Comparison of ENCODE assay signal across 19 mouse cellular contexts in the genomic region with DNA sequence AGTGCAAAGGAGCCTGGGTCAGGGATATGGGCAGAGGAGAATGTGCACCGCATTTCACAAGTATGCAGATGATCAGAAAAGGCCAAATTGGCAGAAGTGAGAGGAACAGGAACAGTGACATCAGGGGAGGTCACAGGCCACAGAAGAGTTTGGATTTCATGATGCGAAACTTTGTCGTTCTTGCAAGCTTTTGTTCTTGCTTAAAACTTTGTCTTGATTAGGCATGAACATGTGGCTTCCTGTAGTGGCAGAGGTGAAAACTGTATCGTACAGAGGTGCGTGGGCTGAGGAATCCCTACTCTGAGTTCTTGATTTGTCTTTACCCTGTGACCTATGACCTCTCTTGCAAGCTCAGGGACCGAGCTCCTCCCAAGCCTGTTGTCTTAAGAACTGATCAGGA. TPM values are rescaled to one million over a fixed set of nuclear protein-coding genes. Genes with fewer than 3 reads are reported as not detected.
A peak's percentile ranks its signal among the peaks of the same experiment; 100 is the strongest.
DNase-seq lines count a peak whose midpoint lies in the region; ATAC-seq and TF ChIP-seq lines count a peak whose summit lies in the region.
"Had no signal": no experiment of that assay in that cellular context is flagged by ENCODE, and none has a peak within 500 bp of the region (broad histone marks: within the 10 kb centered on the region; RNA-seq: fewer than 3 reads in every experiment).

No protein-coding gene starts in this region.

- TF ChIP-seq POLR2A in thymus, adult 2 months (IDR thresholded peaks at IDR 0.05; ENCODE audit: control insufficient read depth, extremely low read depth, insufficient read depth, low read length, poor library complexity): no peak

- peak; percentile 90 for DNase-seq in heart, adult 11 months
- DNase-seq in heart, adult 9 months (ENCODE audit: low spot score in 2 of 2): no peak
- no peak for DNase-seq in thymus, adult 2 months
- no peak for DNase-seq in thymus, postnatal 14 days
- DNase-seq in left cerebral cortex, postnatal 25 days (ENCODE audit: low spot score in 2 of 2): no peak
- DNase-seq in urinary bladder, postnatal 10 days (ENCODE audit: low spot score): no peak
- DNase-seq: adrenal gland, postnatal 25 days; cerebellum, postnatal 25 days; thymus, postnatal 25 days had no signal

- no peak overlapping the region for H3K9ac ChIP-seq in midbrain, embryonic 15.5 days
- H3K9ac ChIP-seq: heart, embryonic 15.5 days; hindbrain, embryonic 12.5 days; intestine, embryonic 15.5 days; kidney, embryonic 15.5 days; limb, embryonic 15.5 days; lung, embryonic 15.5 days; midbrain, embryonic 13.5 days had no signal

- H3K27me3 ChIP-seq in thymus, adult 2 months (ENCODE audit: control insufficient read depth, insufficient read depth, low read length): no peaks in the 10 kb centered on the region
- no peaks in the 10 kb centered on the region for H3K27me3 ChIP-seq in midbrain, embryonic 15.5 days (replicated peaks)
- H3K27me3 ChIP-seq: heart, embryonic 15.5 days; hindbrain, embryonic 12.5 days; intestine, embryonic 15.5 days; kidney, embryonic 15.5 days; limb, embryonic 15.5 days; lung, embryonic 15.5 days; midbrain, embryonic 13.5 days had no signal

- peaks cover 46% of the 10 kb centered on the region for H3K4me1 ChIP-seq in thymus, adult 2 months (replicated peaks; ENCODE audit: control insufficient read depth, insufficient read depth, low read length)
- H3K4me1 ChIP-seq in midbrain, embryonic 15.5 days: 0 out of 2 replicates have a peak, but pooled peaks cover 6% of the 10 kb centered on the region
- H3K4me1 ChIP-seq: heart, embryonic 15.5 days; hindbrain, embryonic 12.5 days; intestine, embryonic 15.5 days; lung, embryonic 15.5 days had no signal

- ATAC-seq in megakaryocyte progenitor cell, adult 5-6 weeks (replicated peaks; ENCODE audit: poor library complexity): 0 out of 2 replicates have a peak, but pooled peaks have one; percentile 7
- no peak for ATAC-seq in midbrain, embryonic 15.5 days (replicated peaks)
- ATAC-seq: intestine, embryonic 15.5 days; midbrain, embryonic 13.5 days had no signal

- 79% methylated on average over 6 of the region's 6 CpGs for WGBS in thymus, adult 2 months
- WGBS in midbrain, embryonic 15.5 days: 84% methylated on average over 6 of the region's 6 CpGs

- no peaks in the 10 kb centered on the region for H3K9me3 ChIP-seq in midbrain, embryonic 15.5 days
- H3K9me3 ChIP-seq: heart, embryonic 15.5 days; hindbrain, embryonic 12.5 days; intestine, embryonic 15.5 days; kidney, embryonic 15.5 days; limb, embryonic 15.5 days; lung, embryonic 15.5 days; midbrain, embryonic 13.5 days had no signal

- no peak for TF ChIP-seq CTCF in thymus, adult 2 months (IDR thresholded peaks at IDR 0.05; ENCODE audit: borderline replicate concordance, control insufficient read depth, extremely low read depth, insufficient read depth, low read length, poor library complexity)

- intact Hi-C loops in left cerebral cortex, postnatal 25 days (cut with DNase I): no loop called here

- peak overlapping the region; percentile 24; the same call in 1 of the 2 replicates for H3K27ac ChIP-seq in thymus, adult 2 months (ENCODE audit: control insufficient read depth, insufficient read depth, low read length)
- no peak overlapping the region for H3K27ac ChIP-seq in midbrain, embryonic 15.5 days
- H3K27ac ChIP-seq: heart, embryonic 15.5 days; hindbrain, embryonic 12.5 days; intestine, embryonic 15.5 days; kidney, embryonic 15.5 days; limb, embryonic 15.5 days; lung, embryonic 15.5 days; midbrain, embryonic 13.5 days; stomach, postnatal 0 days had no signal

- no peak overlapping the region for H3K4me2 ChIP-seq in midbrain, embryonic 15.5 days
- H3K4me2 ChIP-seq: heart, embryonic 15.5 days; hindbrain, embryonic 12.5 days; intestine, embryonic 15.5 days; kidney, embryonic 15.5 days; limb, embryonic 15.5 days; lung, embryonic 15.5 days; midbrain, embryonic 13.5 days had no signal

- no peak overlapping the region for H3K4me3 ChIP-seq in thymus, adult 2 months (ENCODE audit: control insufficient read depth, insufficient read depth, low read length)
- H3K4me3 ChIP-seq in midbrain, embryonic 15.5 days: no peak overlapping the region
- H3K4me3 ChIP-seq: heart, embryonic 15.5 days; hindbrain, embryonic 12.5 days; intestine, embryonic 15.5 days; kidney, embryonic 15.5 days; limb, embryonic 15.5 days; lung, embryonic 15.5 days; midbrain, embryonic 13.5 days had no signal

- no peaks in the 10 kb centered on the region for H3K36me3 ChIP-seq in thymus, adult 2 months (ENCODE audit: control insufficient read depth, insufficient read depth, low read length)
- H3K36me3 ChIP-seq in midbrain, embryonic 15.5 days (replicated peaks): no peaks in the 10 kb centered on the region
- H3K36me3 ChIP-seq: heart, embryonic 15.5 days; hindbrain, embryonic 12.5 days; intestine, embryonic 15.5 days; kidney, embryonic 15.5 days; limb, embryonic 15.5 days; lung, embryonic 15.5 days; midbrain, embryonic 13.5 days had no signal

RNA-seq across cellular contexts. Expression of a gene that starts 45.4 kb away (rescaled TPM):
- 23.3 and 34.8 TPM in 2 replicates for polyA plus RNA-seq in thymus, adult 2 months (2012; rRNA removed)
- total RNA-seq in megakaryocyte progenitor cell, adult 5-6 weeks (2015): 10.2 and 13.4 TPM in 2 replicates
- total RNA-seq in megakaryocyte progenitor cell, adult 5-6 weeks (2017): 35.6 and 35.9 TPM in 2 replicates
- 1 to 10 TPM; 5.3 to 5.8 TPM for total RNA-seq in left cerebral cortex, postnatal 25 days (2021)
- polyA plus RNA-seq in midbrain, embryonic 15.5 days (2015; fragmentation: Nextera tagmentation; extraction: Ambion mirVana): 29.8 and 32.0 TPM in 2 replicates
